Mouse (Mus musculus) embryonic facial prominence, embryonic 13.5 days (tissue): ENCODE measurements at regions not wholly inside any gene's neighbourhood (a gene's known extent, or its start where the extent isn't known, plus 50 kb on each side); places are given as distances from the start of the nearest gene placed in this dataset.

ENCODE experiments used
- ATAC-seq: fragments of 200-750 bp; cut with Nextera tagmentation; 2 replicates; pipeline ENCODE4 v1.8.0; 2017; ENCODE audit warnings: low read depth; ENCODE audit not compliant: insufficient number of reproducible peaks, insufficient read depth, low FRiP score, low TSS enrichment
- H3K27ac ChIP-seq: fragments of 300-500 bp; sonication (generic); 2 replicates; pipeline ENCODE4 v1.5.1; 2015; ENCODE audit warnings: moderate library complexity, mild to moderate bottlenecking, inconsistent platforms
- H3K27me3 ChIP-seq: fragments of 300-500 bp; sonication (generic); 2 replicates; pipeline ENCODE4 v1.6.1; 2015; ENCODE audit warnings: mild to moderate bottlenecking, inconsistent platforms
- H3K36me3 ChIP-seq: fragments of 300-500 bp; sonication (generic); 2 replicates; pipeline ENCODE4 v1.6.1; 2015; ENCODE audit warnings: mild to moderate bottlenecking, inconsistent platforms
- H3K4me1 ChIP-seq: fragments of 300-500 bp; sonication (generic); 2 replicates; pipeline ENCODE4 v1.6.1; 2015; ENCODE audit warnings: inconsistent platforms
- H3K4me2 ChIP-seq: fragments of 300-500 bp; sonication (generic); 2 replicates; pipeline ENCODE4 v1.6.1; 2015; ENCODE audit warnings: moderate library complexity, mild to moderate bottlenecking, inconsistent platforms
- H3K4me3 ChIP-seq: fragments of 300-500 bp; sonication (generic); 2 replicates; pipeline ENCODE4 v1.5.1; 2015; ENCODE audit warnings: mild to moderate bottlenecking, inconsistent platforms
- H3K9ac ChIP-seq: fragments of 300-500 bp; sonication (generic); 2 replicates; pipeline ENCODE4 v1.6.1; 2015; ENCODE audit warnings: mild to moderate bottlenecking, inconsistent platforms
- H3K9me3 ChIP-seq: fragments of 300-500 bp; sonication (generic); 2 replicates; pipeline ENCODE4 v1.6.1; 2016; ENCODE audit warnings: inconsistent platforms
- whole genome bisulfite sequencing: fragments of 180-500 bp; shearing (Covaris S2); methylation state at CpG from one replicate; pipeline ENCODE4 v1.1.7; 2015; ENCODE audit warnings: mixed read lengths; 5-methylcytosine and 5-hydroxymethylcytosine counted together

DNA sequence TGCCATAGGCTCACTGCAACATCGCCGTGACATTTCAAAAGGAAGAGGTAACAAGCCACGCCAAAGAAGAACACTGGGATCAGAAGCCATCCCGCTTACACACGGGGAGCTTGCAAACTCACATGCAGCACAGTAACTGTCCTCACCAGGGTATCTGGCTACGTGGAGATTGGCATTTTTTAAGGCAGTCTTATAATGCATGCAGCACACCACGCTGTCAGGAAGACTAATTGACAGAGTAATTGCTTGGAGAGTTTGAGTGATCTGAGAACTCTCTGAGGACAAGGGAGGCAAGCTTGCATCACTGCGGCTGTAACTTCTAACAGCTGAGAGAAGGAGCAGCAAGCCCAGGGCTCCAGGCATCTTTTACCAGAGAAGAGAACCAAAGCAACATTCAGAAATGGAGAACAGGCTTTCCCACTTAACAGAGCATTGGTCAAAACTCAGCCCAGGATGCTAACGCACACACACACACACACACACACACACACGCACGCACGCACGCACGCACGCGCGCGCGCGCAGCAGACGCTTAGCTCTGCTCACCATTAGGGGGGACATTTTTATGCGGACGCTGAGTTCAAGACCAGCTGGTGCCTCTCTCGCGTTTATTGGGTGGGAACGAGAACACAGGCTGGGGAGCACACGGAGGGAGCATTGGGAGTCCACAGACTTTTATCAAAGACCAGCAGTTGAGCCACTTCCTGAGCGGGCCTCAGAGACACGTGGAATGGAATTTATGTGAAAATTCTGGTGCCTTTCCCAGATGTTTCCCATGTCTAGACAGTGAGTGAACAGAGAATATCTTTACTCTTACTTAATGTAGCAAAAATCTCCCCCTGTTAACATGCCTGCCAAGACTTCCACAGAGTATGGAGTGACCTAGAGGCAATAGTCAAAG lies 66.6 kb downstream of the 1700129C05Rik start:
- no peaks in the 10 kb centered on the region for H3K9me3 ChIP-seq
- 35% methylated on average over 29 of the region's 29 CpGs for WGBS
- H3K27ac ChIP-seq, result no peak overlapping the region
- peak overlapping the region; percentile 46 for H3K4me2 ChIP-seq
- H3K9ac ChIP-seq, result no peak overlapping the region
- H3K4me3 ChIP-seq, result peak overlapping the region; percentile 11
- peaks cover 12% of the 10 kb centered on the region for H3K4me1 ChIP-seq
- no peaks in the 10 kb centered on the region for H3K36me3 ChIP-seq
- ATAC-seq, result no peak
- H3K27me3 ChIP-seq, result no peaks in the 10 kb centered on the region

DNA sequence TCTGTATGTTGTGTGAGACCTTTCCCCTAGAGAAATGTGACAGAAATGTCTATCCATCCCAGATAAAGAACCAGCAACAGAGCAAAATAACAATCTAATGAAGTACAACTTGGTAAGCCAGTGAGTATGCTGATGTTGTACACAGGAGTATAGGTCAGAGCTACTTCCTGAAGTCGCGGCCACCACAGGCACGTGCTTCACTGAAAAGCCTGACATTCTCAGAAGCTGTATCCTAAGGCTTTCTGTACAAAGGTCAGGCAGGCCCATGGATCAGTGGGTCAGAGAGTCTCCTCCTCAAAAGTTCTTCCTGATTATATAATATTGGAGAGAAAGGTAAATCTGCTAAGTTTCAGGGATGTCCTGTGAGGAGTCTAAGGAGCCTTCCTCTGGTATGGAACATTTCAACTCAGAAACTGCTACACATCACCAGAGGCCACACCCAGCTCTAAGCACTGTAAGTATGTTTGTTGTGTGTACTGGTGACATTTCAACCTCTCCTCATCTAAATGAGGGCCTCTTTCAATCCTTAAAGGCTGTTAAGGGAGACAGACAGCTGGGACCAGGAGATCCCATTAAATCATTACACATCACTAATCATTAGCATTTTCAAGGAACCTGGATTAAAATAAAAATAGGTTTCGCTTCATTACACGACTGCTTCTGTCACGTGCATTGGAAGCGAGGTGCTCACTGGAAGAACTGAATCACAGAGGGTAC lies 70.2 kb downstream of the 1700129C05Rik start:
- Histone ChIP-seq H3K9ac (no peak overlapping the region), H3K36me3 (no peaks in the 10 kb centered on the region), H3K27ac (no peak overlapping the region), H3K27me3 (no peaks in the 10 kb centered on the region), H3K4me2 (no peak overlapping the region), H3K4me1 (peaks cover 12% of the 10 kb centered on the region), H3K4me3 (no peak overlapping the region), H3K9me3 (no peaks in the 10 kb centered on the region)
- ATAC-seq, result no peak
- 82% methylated on average over 7 of the region's 7 CpGs for WGBS

- Histone ChIP-seq H3K4me1 (no peaks in the 10 kb centered on the region), H3K4me2 (no peak overlapping the region), H3K9me3 (no peaks in the 10 kb centered on the region), H3K4me3 (no peak overlapping the region), H3K27ac (no peak overlapping the region), H3K9ac (no peak overlapping the region), H3K27me3 (no peaks in the 10 kb centered on the region), H3K36me3 (no peaks in the 10 kb centered on the region)
- ATAC-seq, result no peak
- WGBS, result 90% methylated on average over 2 of the region's 2 CpGs
These were observed 72.6 kb downstream of the 1700129C05Rik start for GRCm38 (mm10) chr14:59070056-59070455.

DNA sequence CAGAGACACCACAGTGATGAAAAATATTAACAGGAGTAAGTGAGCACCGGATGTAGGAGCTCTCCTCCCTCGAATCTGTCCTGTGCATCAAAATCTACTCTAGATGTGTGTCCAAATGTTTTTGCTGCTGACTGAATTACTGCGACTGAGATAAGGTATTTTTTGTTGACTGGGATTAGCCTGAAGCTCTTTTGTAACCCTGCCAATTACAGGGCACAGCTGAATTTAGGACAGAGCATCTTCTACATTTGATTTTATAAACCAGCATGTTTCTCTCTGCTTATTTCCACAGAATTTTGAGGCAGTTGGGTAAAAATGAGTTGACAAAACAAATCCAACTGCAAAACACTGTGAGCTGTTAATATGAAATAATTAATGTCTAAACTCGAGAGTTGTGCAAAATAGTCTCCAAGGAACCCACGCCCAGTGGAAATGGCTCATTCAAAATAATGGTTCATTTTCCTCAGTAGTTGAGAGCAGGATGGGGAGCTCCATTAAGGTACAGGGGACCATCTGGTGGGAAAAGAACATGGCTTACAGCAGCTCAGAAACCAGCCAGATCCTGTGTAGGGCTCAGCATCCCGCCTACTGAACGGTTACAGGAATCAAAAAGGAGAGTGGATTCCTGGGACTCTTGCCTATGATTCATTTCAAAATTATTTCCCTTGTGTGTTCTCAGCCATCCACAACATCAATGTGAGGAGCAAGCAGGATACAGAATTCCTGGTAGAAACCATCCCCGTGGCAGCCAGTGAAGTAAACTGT lies 76.1 kb downstream of the 1700129C05Rik start:
- Histone ChIP-seq H3K4me1 (no peaks in the 10 kb centered on the region), H3K27ac (no peak overlapping the region), H3K9ac (no peak overlapping the region), H3K4me3 (no peak overlapping the region), H3K4me2 (no peak overlapping the region), H3K9me3 (no peaks in the 10 kb centered on the region), H3K36me3 (no peaks in the 10 kb centered on the region), H3K27me3 (no peaks in the 10 kb centered on the region)
- WGBS, result 65% methylated on average over 8 of the region's 8 CpGs
- ATAC-seq, result no peak

GRCm38 (mm10) chr14:59063221-59063620 lies 79.5 kb downstream of the 1700129C05Rik start:
- Histone ChIP-seq H3K4me2 (no peak overlapping the region), H3K36me3 (no peaks in the 10 kb centered on the region), H3K9me3 (no peaks in the 10 kb centered on the region), H3K27ac (no peak overlapping the region), H3K9ac (no peak overlapping the region), H3K4me1 (no peaks in the 10 kb centered on the region; the same call in 1 of the 2 replicates), H3K4me3 (no peak overlapping the region), H3K27me3 (no peaks in the 10 kb centered on the region)
- WGBS, result 76% methylated on average over 3 of the region's 3 CpGs
- ATAC-seq, result no peak

DNA sequence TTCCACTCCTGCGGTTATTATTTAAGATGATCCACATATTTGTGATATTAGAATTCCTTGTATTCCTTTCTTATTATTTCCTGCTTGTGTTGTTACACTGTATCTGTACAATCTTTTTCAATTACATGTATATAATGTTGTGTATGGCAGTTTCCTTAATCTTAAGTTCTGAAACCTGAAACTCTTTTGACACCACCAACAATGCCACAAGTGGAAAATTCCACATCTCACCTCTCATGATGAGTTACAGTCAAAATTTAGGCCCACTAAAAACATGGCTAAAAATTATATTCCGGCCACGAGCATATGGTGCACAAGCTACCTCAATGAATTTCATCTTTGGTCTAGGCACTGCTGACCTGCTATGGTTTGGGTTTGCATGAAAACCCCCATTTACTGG lies 85.9 kb downstream of the 1700129C05Rik start:
- Histone ChIP-seq H3K27ac (no peak overlapping the region), H3K4me2 (no peak overlapping the region), H3K9ac (no peak overlapping the region), H3K4me3 (no peak overlapping the region), H3K4me1 (no peaks in the 10 kb centered on the region; the same call in 1 of the 2 replicates), H3K27me3 (no peaks in the 10 kb centered on the region), H3K9me3 (no peaks in the 10 kb centered on the region), H3K36me3 (no peaks in the 10 kb centered on the region)
- ATAC-seq, result no peak
- WGBS, result 89% methylated on average over 3 of the region's 3 CpGs

GRCm38 (mm10) chr14:59055283-59055682 lies 87.4 kb downstream of the 1700129C05Rik start:
- no peaks in the 10 kb centered on the region for H3K27me3 ChIP-seq
- no peak for ATAC-seq
- WGBS, result 86% methylated on average over 3 of the region's 3 CpGs
- no peak overlapping the region for H3K9ac ChIP-seq
- H3K4me1 ChIP-seq, result no peaks in the 10 kb centered on the region; the same call in 1 of the 2 replicates
- H3K36me3 ChIP-seq, result no peaks in the 10 kb centered on the region
- no peak overlapping the region for H3K4me3 ChIP-seq
- H3K27ac ChIP-seq, result no peak overlapping the region
- H3K9me3 ChIP-seq, result no peaks in the 10 kb centered on the region
- H3K4me2 ChIP-seq, result no peak overlapping the region

DNA sequence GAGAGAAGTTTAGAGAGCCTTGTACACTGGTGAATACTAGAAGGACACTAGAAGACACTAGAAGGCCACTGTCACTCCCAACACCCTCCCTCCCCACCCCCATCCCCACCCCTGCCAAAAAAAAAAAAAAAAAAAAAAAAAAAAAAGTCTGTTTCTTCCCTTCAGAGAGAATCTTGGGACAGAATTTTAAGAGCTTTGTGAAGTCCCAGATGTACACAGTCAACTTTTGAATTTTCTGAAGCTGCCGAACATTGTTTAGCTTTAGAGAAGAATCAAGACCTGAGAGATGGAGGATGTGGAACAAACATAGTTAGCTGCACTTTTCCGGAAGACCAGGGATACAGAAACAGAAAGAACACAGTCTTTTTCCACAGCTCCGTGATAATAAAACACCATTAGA lies 90.3 kb downstream of the 1700129C05Rik start:
- H3K9me3 ChIP-seq, result no peaks in the 10 kb centered on the region
- no peaks in the 10 kb centered on the region for H3K27me3 ChIP-seq
- no peaks in the 10 kb centered on the region for H3K36me3 ChIP-seq
- 82% methylated on average over 3 of the region's 3 CpGs for WGBS
- no peak for ATAC-seq
- no peaks in the 10 kb centered on the region for H3K4me1 ChIP-seq
- H3K9ac ChIP-seq, result no peak overlapping the region
- H3K4me3 ChIP-seq, result no peak overlapping the region
- H3K27ac ChIP-seq, result no peak overlapping the region
- no peak overlapping the region for H3K4me2 ChIP-seq

- H3K27ac ChIP-seq, result no peak overlapping the region
These were observed 91.2 kb downstream of the 1700129C05Rik start for GRCm38 (mm10) chr14:59051478-59051879.

GRCm38 (mm10) chr14:59045687-59046086 lies 97.0 kb downstream of the 1700129C05Rik start:
- Histone ChIP-seq H3K4me1 (0 out of 2 replicates have a peak, but pooled peaks cover 6% of the 10 kb centered on the region), H3K27ac (no peak overlapping the region), H3K4me3 (no peak overlapping the region), H3K36me3 (no peaks in the 10 kb centered on the region), H3K9me3 (no peaks in the 10 kb centered on the region), H3K9ac (no peak overlapping the region), H3K27me3 (no peaks in the 10 kb centered on the region), H3K4me2 (no peak overlapping the region)
- no peak for ATAC-seq
- WGBS, result 77% methylated on average over 7 of the region's 7 CpGs

More at GRCm38 (mm10) chr14:59051478-59051879, 91.2 kb downstream of the 1700129C05Rik start:
- no peak for ATAC-seq
- WGBS, result 13% methylated on average over 6 of the region's 6 CpGs
- Histone ChIP-seq H3K27me3 (no peaks in the 10 kb centered on the region), H3K4me1 (no peaks in the 10 kb centered on the region), H3K4me3 (no peak overlapping the region), H3K9me3 (no peaks in the 10 kb centered on the region), H3K36me3 (no peaks in the 10 kb centered on the region), H3K4me2 (no peak overlapping the region), H3K9ac (no peak overlapping the region)

DNA sequence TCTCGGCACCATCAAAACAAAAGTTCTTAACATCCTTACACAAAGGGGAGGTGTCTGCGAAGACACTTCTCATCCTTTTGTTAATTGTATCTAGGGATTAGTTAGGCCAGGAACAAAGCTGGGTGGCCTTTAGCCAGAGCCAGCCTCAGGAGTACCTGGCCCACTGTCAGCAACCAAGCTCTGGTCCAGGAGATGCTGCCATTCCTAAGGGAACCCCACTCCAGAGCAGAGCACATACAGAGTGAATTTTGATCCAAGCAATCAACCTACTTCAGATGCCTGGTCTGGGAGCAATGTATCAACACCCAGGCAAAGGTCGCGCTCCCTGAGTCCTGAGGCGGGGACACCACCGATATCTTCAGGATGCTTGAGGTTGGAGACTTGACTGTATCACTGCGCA lies 97.5 kb downstream of the 1700129C05Rik start:
- H3K9me3 ChIP-seq, result no peaks in the 10 kb centered on the region
- H3K4me3 ChIP-seq, result no peak overlapping the region
- 0 out of 2 replicates have a peak, but pooled peaks cover 6% of the 10 kb centered on the region for H3K4me1 ChIP-seq
- H3K27ac ChIP-seq, result no peak overlapping the region
- H3K4me2 ChIP-seq, result no peak overlapping the region
- no peaks in the 10 kb centered on the region for H3K36me3 ChIP-seq
- H3K27me3 ChIP-seq, result no peaks in the 10 kb centered on the region
- no peak overlapping the region for H3K9ac ChIP-seq
- WGBS, result 72% methylated on average over 7 of the region's 7 CpGs
- ATAC-seq, result no peak
